Mouse (Mus musculus) MEL (cell line): ENCODE measurements around the gene Upk3a. TPM values are rescaled to one million over a fixed set of nuclear protein-coding genes. Genes with fewer than 3 reads are reported as not detected.

ENCODE experiments used
- DNase-seq: peaks from one replicate; pipeline ENCODE4 v3.0.0; 2011; ENCODE audit warnings: low read depth, low spot score
- H3K27ac ChIP-seq: 2 replicates; pipeline ENCODE4 v1.5.1; 2012; ENCODE audit warnings: low read depth, mild to moderate bottlenecking, control low read depth, low read length, moderate library complexity; ENCODE audit not compliant: control insufficient read depth
- H3K27me3 ChIP-seq, 2 experiments: fragments of 150-350 bp in 1 of 2; sonication (generic) in 1 of 2; 2 replicates each; pipeline ENCODE4 v1.6.1; 2012; ENCODE audit warnings: low read length in 2 of 2, mild to moderate bottlenecking in 2 of 2, improper control_type of control experiment in 1 of 2, moderate library complexity in 1 of 2; ENCODE audit not compliant: insufficient read depth in 2 of 2, control insufficient read depth in 1 of 2
- H3K36me3 ChIP-seq, 2 experiments: 2 replicates each; pipeline ENCODE4 v1.6.1; 2012 to 2014; ENCODE audit warnings: low read length in 2 of 2, improper control_type of control experiment in 1 of 2, inconsistent platforms in 1 of 2, mild to moderate bottlenecking in 1 of 2; ENCODE audit not compliant: insufficient read depth in 2 of 2, control insufficient read depth in 1 of 2
- H3K4me1 ChIP-seq, 2 experiments: fragments of 150-350 bp in 1 of 2; sonication (generic) in 1 of 2; 2 replicates each; pipeline ENCODE4 v1.6.1; 2012; ENCODE audit warnings: low read length in 2 of 2, improper control_type of control experiment in 1 of 2, mild to moderate bottlenecking in 1 of 2; ENCODE audit not compliant: insufficient read depth in 2 of 2, control insufficient read depth in 1 of 2
- H3K4me3 ChIP-seq, 2 experiments: fragments of 150-350 bp in 1 of 2; sonication (generic) in 1 of 2; 2 replicates each; pipeline ENCODE4 v1.5.1; 2012; ENCODE audit warnings: low read depth in 2 of 2, low read length in 2 of 2, mild to moderate bottlenecking in 2 of 2, moderate library complexity in 2 of 2, control low read depth in 1 of 2, improper control_type of control experiment in 1 of 2; ENCODE audit not compliant: control insufficient read depth in 1 of 2, insufficient read depth in 1 of 2
- H3K79me2 ChIP-seq: 2 replicates; pipeline ENCODE4 v1.6.1; 2012; ENCODE audit warnings: mild to moderate bottlenecking, low read length, moderate library complexity; ENCODE audit not compliant: control insufficient read depth, poor library complexity, insufficient read depth
- H3K9ac ChIP-seq: 2 replicates; pipeline ENCODE4 v1.6.1; 2012; ENCODE audit warnings: low read depth, mild to moderate bottlenecking, control low read depth, low read length, moderate library complexity; ENCODE audit not compliant: control insufficient read depth, poor library complexity, severe bottlenecking
- H3K9me3 ChIP-seq: fragments of 150-350 bp; sonication (generic); replicated peaks from 2 replicates; pipeline ENCODE4 v1.6.1; 2012; ENCODE audit warnings: mild to moderate bottlenecking, low read length, improper control_type of control experiment, moderate library complexity; ENCODE audit not compliant: insufficient read depth
- CTCF ChIP-seq, 3 experiments: IDR thresholded peaks in 2 of 3; conservative IDR thresholded peaks in 1 of 3; 2 replicates each; pipeline ENCODE4 v1.5.1; 2011 to 2012; ENCODE audit warnings: low read length in 3 of 3, low read depth in 2 of 3, mild to moderate bottlenecking in 2 of 3, improper control_type of control experiment in 1 of 3, inconsistent platforms in 1 of 3, mixed read lengths in 1 of 3, moderate library complexity in 1 of 3; ENCODE audit not compliant: control insufficient read depth in 1 of 3, insufficient read depth in 1 of 3, poor library complexity in 1 of 3, severe bottlenecking in 1 of 3
- EP300 ChIP-seq, 2 experiments: IDR thresholded peaks; 2 replicates each; pipeline ENCODE4 v1.6.1; 2011; ENCODE audit warnings: improper control_type of control experiment in 2 of 2, low read length in 2 of 2, low read depth in 1 of 2, mild to moderate bottlenecking in 1 of 2
- GATA1 ChIP-seq: IDR thresholded peaks from 2 replicates; pipeline ENCODE4 v1.6.1; 2011; ENCODE audit warnings: low read depth, low read length, improper control_type of control experiment
- HCFC1 ChIP-seq: IDR thresholded peaks from 2 replicates; pipeline ENCODE4 v1.6.1; 2012; ENCODE audit warnings: low read depth, mild to moderate bottlenecking, inconsistent platforms, low read length, improper control_type of control experiment, moderate library complexity
- KAT2A ChIP-seq: conservative IDR thresholded peaks from 2 replicates; pipeline ENCODE4 v1.6.1; 2012; ENCODE audit warnings: low read depth, low read length, improper control_type of control experiment, inconsistent platforms
- MAX ChIP-seq: IDR thresholded peaks from 2 replicates; pipeline ENCODE4 v1.6.1; 2011; ENCODE audit warnings: low read length, improper control_type of control experiment
- MXI1 ChIP-seq: IDR thresholded peaks from 2 replicates; pipeline ENCODE4 v1.6.1; 2011; ENCODE audit warnings: mild to moderate bottlenecking, low read depth, low read length, improper control_type of control experiment
- MYB ChIP-seq: IDR thresholded peaks from 2 replicates; pipeline ENCODE4 v1.6.1; 2011; ENCODE audit warnings: mild to moderate bottlenecking, low read depth, low read length, improper control_type of control experiment
- NELFE ChIP-seq: IDR thresholded peaks from 2 replicates; pipeline ENCODE4 v1.6.1; 2011; ENCODE audit warnings: low read depth, low read length, improper control_type of control experiment
- NRF1 ChIP-seq: IDR thresholded peaks from 2 replicates; pipeline ENCODE4 v1.6.1; 2014; ENCODE audit warnings: low read depth, mild to moderate bottlenecking, inconsistent platforms, low read length, improper control_type of control experiment, moderate library complexity; ENCODE audit not compliant: poor library complexity, insufficient read depth, severe bottlenecking
- POLR2A ChIP-seq, 2 experiments: IDR thresholded peaks; 2 replicates each; pipeline ENCODE4 v1.6.1; 2011 to 2012; ENCODE audit warnings: low read length in 2 of 2, mild to moderate bottlenecking in 2 of 2, control low read depth in 1 of 2, improper control_type of control experiment in 1 of 2, low read depth in 1 of 2, moderate library complexity in 1 of 2; ENCODE audit not compliant: control insufficient read depth in 1 of 2, insufficient read depth in 1 of 2, poor library complexity in 1 of 2
- POLR2AphosphoS2 ChIP-seq: IDR thresholded peaks from 2 replicates; pipeline ENCODE4 v1.6.1; 2011; ENCODE audit warnings: low read length, improper control_type of control experiment
- POLR2AphosphoS5 ChIP-seq: IDR thresholded peaks from 2 replicates; pipeline ENCODE4 v1.6.1; 2012; ENCODE audit warnings: low read depth, borderline replicate concordance, mild to moderate bottlenecking, inconsistent platforms, low read length, moderate library complexity, mixed read lengths
- RCOR1 ChIP-seq: IDR thresholded peaks from 2 replicates; pipeline ENCODE4 v1.6.1; 2012; ENCODE audit warnings: low read depth, mild to moderate bottlenecking, inconsistent platforms, low read length, improper control_type of control experiment
- SMC3 ChIP-seq: IDR thresholded peaks from 2 replicates; pipeline ENCODE4 v1.6.1; 2011; ENCODE audit warnings: low read depth, low read length, improper control_type of control experiment
- TBP ChIP-seq: IDR thresholded peaks from 2 replicates; pipeline ENCODE4 v1.8.0; 2011; ENCODE audit warnings: low read depth, low read length, improper control_type of control experiment
- TCF12 ChIP-seq: IDR thresholded peaks from 2 replicates; pipeline ENCODE4 v1.6.1; 2014; ENCODE audit warnings: low read depth, mild to moderate bottlenecking, inconsistent platforms, low read length, improper control_type of control experiment, moderate library complexity
- UBTF ChIP-seq: IDR thresholded peaks from 2 replicates; pipeline ENCODE4 v1.6.1; 2012; ENCODE audit warnings: low read depth, mild to moderate bottlenecking, inconsistent platforms, low read length, improper control_type of control experiment, moderate library complexity, borderline replicate concordance; ENCODE audit not compliant: insufficient read depth
- USF1 ChIP-seq: IDR thresholded peaks from 2 replicates; pipeline ENCODE4 v1.6.1; 2014; ENCODE audit warnings: low read depth, mild to moderate bottlenecking, inconsistent platforms, low read length, improper control_type of control experiment, moderate library complexity
- ZC3H11A ChIP-seq: IDR thresholded peaks from 2 replicates; pipeline ENCODE4 v1.6.1; 2012; ENCODE audit warnings: low read depth, mild to moderate bottlenecking, inconsistent platforms, low read length, improper control_type of control experiment
- ZNF384 ChIP-seq: IDR thresholded peaks from 2 replicates; pipeline ENCODE4 v1.6.1; 2012; ENCODE audit warnings: low read depth, mild to moderate bottlenecking, inconsistent platforms, low read length, improper control_type of control experiment
- polyA plus RNA-seq, 2 experiments: library from polyadenylated mRNA; stranded (reverse) in 1 of 2; unstranded in 1 of 2; fragments of >175 nt in 1 of 2; fragments of >200 nt in 1 of 2; gene quantifications; 2 replicates each; pipeline versions ENCODE4 v1.2.1 to v1.2.4; 2012; ENCODE audit warnings: low replicate concordance in 2 of 2, low read depth in 1 of 2; ENCODE audit not compliant: insufficient read length in 2 of 2, insufficient read depth in 1 of 2, missing spikeins in 1 of 2
- total RNA-seq: library from RNA; depleted of rRNA; stranded (reverse); fragments of 300-350 nt; gene quantifications from 2 replicates; pipeline ENCODE4 v1.2.3, GENCODE M21; 2012

Gene Upk3a
- total and polyA plus RNA-seq, 3 experiments, result not detected

DNA sequence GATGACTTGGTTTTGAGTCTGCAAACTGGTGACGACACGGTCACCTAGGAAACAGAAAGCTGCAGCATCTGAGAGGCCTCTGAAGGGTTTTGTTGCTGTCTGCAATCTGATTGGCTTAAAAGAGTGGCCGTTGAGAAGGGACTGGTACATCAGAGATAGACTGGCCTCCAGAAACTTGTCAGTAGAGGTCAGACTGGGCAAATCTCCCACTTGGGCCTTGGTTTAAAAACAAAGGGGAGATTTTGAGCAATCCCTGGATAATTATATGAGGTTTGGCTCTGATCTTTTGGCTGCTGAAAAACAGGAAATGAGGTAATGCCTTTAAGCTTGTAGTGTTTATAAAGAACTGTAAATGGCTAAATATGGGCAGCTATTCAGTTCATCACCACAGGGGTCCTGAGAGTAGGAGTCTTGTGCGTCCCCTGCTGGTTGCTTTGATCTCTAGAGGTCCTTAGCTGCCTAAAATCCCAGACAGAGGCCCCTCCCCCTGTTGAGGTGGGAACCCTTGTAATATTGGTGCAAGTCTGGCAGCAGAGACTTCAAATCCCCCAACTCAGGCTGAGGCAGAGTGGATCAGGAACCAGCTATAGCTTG lies 25.5 kb downstream of the Upk3a start:
- H3K4me3 ChIP-seq, result no peak overlapping the region
- no peak overlapping the region for H3K27ac ChIP-seq
- H3K9ac ChIP-seq, result no peak overlapping the region
- peaks cover 4% of the 10 kb centered on the region; the same call in 1 of the 2 replicates for H3K79me2 ChIP-seq
- no peaks in the 10 kb centered on the region for H3K27me3 ChIP-seq
- DNase-seq, result peak; percentile 49
- peaks cover 0 to 12% of the 10 kb centered on the region in 2 experiments; a peak in 2 of 4 replicates for H3K4me1 ChIP-seq
- peak in 2 of 3 experiments; percentile 25 to 35; a peak in 3 of 6 replicates for TF ChIP-seq CTCF (IDR thresholded peaks at IDR 0.05 in 2 of 3, conservative IDR thresholded peaks at IDR 0.05 in 1 of 3; ENCODE audit: control insufficient read depth in 1 of 3, insufficient read depth in 1 of 3, low read depth in 2 of 3, low read length in 3 of 3, poor library complexity in 1 of 3, severe bottlenecking in 1 of 3)
- no peak for TF ChIP-seq ZC3H11A
- TF ChIP-seq UBTF, result no peak
- TF ChIP-seq ZNF384, result no peak
- peak; percentile 24 for TF ChIP-seq SMC3
- no peak for TF ChIP-seq HCFC1
- no peak for TF ChIP-seq POLR2AphosphoS5
- H3K9me3 ChIP-seq, result no peaks in the 10 kb centered on the region
- peaks cover 0 to 10% of the 10 kb centered on the region in 2 experiments; a peak in 2 of 4 replicates for H3K36me3 ChIP-seq

- H3K36me3 ChIP-seq, result peaks cover 0 to 4% of the 10 kb centered on the region in 2 experiments; a peak in 2 of 4 replicates
- no peaks in the 10 kb centered on the region for H3K9me3 ChIP-seq
- H3K9ac ChIP-seq, result no peak overlapping the region
- no peak for DNase-seq
- no peak overlapping the region for H3K4me3 ChIP-seq
- H3K27me3 ChIP-seq, result no peaks in the 10 kb centered on the region
- no peak for TF ChIP-seq GATA1
- no peak overlapping the region for H3K27ac ChIP-seq
- H3K79me2 ChIP-seq, result no peaks in the 10 kb centered on the region; the same call in 1 of the 2 replicates
- H3K4me1 ChIP-seq, result peaks cover 0 to 5% of the 10 kb centered on the region in 2 experiments; a peak in 2 of 4 replicates
Observed at GRCm38 (mm10) chr15:85043116-85043515, 26.2 kb downstream of the Upk3a start.

DNA sequence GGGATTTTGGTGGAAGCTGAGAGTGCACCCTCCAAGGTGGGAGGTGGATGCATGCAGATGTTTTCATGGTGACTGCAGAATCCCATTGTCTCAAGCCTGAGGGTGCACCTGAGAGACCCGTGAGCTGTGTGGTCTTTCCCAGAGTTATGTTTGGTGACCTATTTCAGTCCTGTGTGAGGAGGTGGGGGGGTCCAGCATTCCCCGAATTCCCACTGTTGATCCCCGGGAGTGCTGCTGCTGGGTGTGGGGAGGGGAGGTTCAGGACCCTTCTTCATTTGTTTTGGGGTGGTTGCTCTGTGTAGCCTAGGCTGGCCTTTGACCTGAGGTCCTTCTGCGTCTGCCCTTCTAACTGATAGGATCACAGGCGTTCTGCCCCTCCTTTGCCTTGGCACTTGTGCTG lies 26.8 kb downstream of the Upk3a start:
- Histone ChIP-seq H3K4me3 (no peak overlapping the region), H3K27me3 (no peaks in the 10 kb centered on the region), H3K9ac (no peak overlapping the region), H3K36me3 (peaks cover 0 to 3% of the 10 kb centered on the region in 2 experiments; a peak in 2 of 4 replicates), H3K4me1 (peaks cover 0 to 3% of the 10 kb centered on the region in 2 experiments; a peak in 2 of 4 replicates), H3K27ac (no peak overlapping the region), H3K79me2 (no peaks in the 10 kb centered on the region; the same call in 1 of the 2 replicates), H3K9me3 (no peaks in the 10 kb centered on the region)
- no peak for TF ChIP-seq USF1
- TF ChIP-seq NRF1, result no peak
- TF ChIP-seq KAT2A, result no peak
- TF ChIP-seq RCOR1, result no peak
- no peak for TF ChIP-seq MXI1
- no peak for TF ChIP-seq MAX
- TF ChIP-seq ZC3H11A, result no peak
- no peak for TF ChIP-seq TBP
- no peak for TF ChIP-seq TCF12
- no peak for TF ChIP-seq POLR2A (IDR thresholded peaks at IDR 0.05; ENCODE audit: control insufficient read depth in 1 of 2, insufficient read depth in 1 of 2, low read depth in 1 of 2, low read length in 2 of 2, poor library complexity in 1 of 2)
- no peak for TF ChIP-seq MYB
- no peak for TF ChIP-seq NELFE
- no peak for TF ChIP-seq EP300 (IDR thresholded peaks at IDR 0.05; ENCODE audit: low read depth in 1 of 2, low read length in 2 of 2)
- no peak for TF ChIP-seq UBTF
- no peak for TF ChIP-seq POLR2AphosphoS5
- TF ChIP-seq POLR2AphosphoS2, result no peak
- DNase-seq, result no peak
